Mouse (Mus musculus) midbrain, postnatal 0 days (tissue): ENCODE data around the gene Tlk2. TPM values are rescaled to one million over a fixed set of nuclear protein-coding genes. Genes with fewer than 3 reads are reported as not detected.

Experiments
- ATAC-seq: fragments of 200-750 bp; cut with Nextera tagmentation; 2 replicates; pipeline ENCODE4 v1.8.0; 2017; ENCODE audit warnings: moderate number of reproducible peaks, mild to moderate bottlenecking, moderate TSS enrichment, moderate library complexity; ENCODE audit not compliant: low FRiP score
- DNase-seq: peaks from one replicate; pipeline ENCODE4 v3.0.0-alpha.2; 2015; ENCODE audit warnings: low spot score
- H3K27ac ChIP-seq: fragments of 300-500 bp; sonication (generic); 2 replicates; pipeline ENCODE4 v1.5.1; 2014; ENCODE audit warnings: low read depth, mild to moderate bottlenecking, low read length, mixed read lengths
- H3K27me3 ChIP-seq: fragments of 300-500 bp; sonication (generic); 2 replicates; pipeline ENCODE4 v1.6.1; 2014; ENCODE audit warnings: low read length, control low read depth, mixed read lengths; ENCODE audit not compliant: insufficient read depth
- H3K36me3 ChIP-seq: fragments of 300-500 bp; sonication (generic); 2 replicates; pipeline ENCODE4 v1.6.1; 2014; ENCODE audit warnings: low read length, control low read depth, mixed read lengths; ENCODE audit not compliant: insufficient read depth
- H3K4me1 ChIP-seq: fragments of 300-500 bp; sonication (generic); 2 replicates; pipeline ENCODE4 v1.6.1; 2014; ENCODE audit warnings: mild to moderate bottlenecking, control low read depth, antibody characterized with exemption, low read length, mixed read lengths; ENCODE audit not compliant: insufficient read depth
- H3K4me2 ChIP-seq: fragments of 300-500 bp; sonication (generic); 2 replicates; pipeline ENCODE4 v1.6.1; 2014; ENCODE audit warnings: low read depth, mild to moderate bottlenecking, low read length, mixed read lengths; ENCODE audit not compliant: poor library complexity, severe bottlenecking
- H3K4me3 ChIP-seq: fragments of 300-500 bp; sonication (generic); 2 replicates; pipeline ENCODE4 v1.5.1; 2014; ENCODE audit warnings: low read depth, mild to moderate bottlenecking, low read length, moderate library complexity
- H3K9ac ChIP-seq: fragments of 300-500 bp; sonication (generic); replicated peaks from 2 replicates; pipeline ENCODE4 v1.6.1; 2014; ENCODE audit warnings: mild to moderate bottlenecking, low read length, moderate library complexity, mixed read lengths; ENCODE audit not compliant: poor library complexity, severe bottlenecking
- H3K9me3 ChIP-seq: fragments of 300-500 bp; sonication (generic); 2 replicates; pipeline ENCODE4 v1.6.1; 2016; ENCODE audit warnings: low read length, control low read depth
- CTCF ChIP-seq: IDR thresholded peaks from 2 replicates; pipeline ENCODE4 v1.5.1; 2016; ENCODE audit warnings: antibody characterized with exemption, mild to moderate bottlenecking
- WGBS: fragments of 180-500 bp; shearing (Covaris S2); extraction: QIAGEN DNeasy Blood & Tissue Kit; methylation state at CpG from one replicate; pipeline ENCODE4 v1.1.7; 2014; 5-methylcytosine and 5-hydroxymethylcytosine counted together
- polyA plus RNA-seq: library from polyadenylated mRNA; unstranded; fragments of >200 nt; fragmentation: Nextera tagmentation; extraction: Ambion mirVana; gene quantifications from 2 replicates; pipeline ENCODE4 v1.2.1, GENCODE M21; 2015
- total RNA-seq: library from RNA; depleted of rRNA; stranded (reverse); fragments of >200 nt; gene quantifications from 2 replicates; pipeline ENCODE4 v1.2.3, GENCODE M21; 2014

Gene Tlk2
- total and polyA plus RNA-seq, 2 experiments from 2014 or later, result 15.3 to 66.5 TPM

- Histone ChIP-seq H3K27ac (no peak overlapping the region), H3K4me1 (no peaks in the 10 kb centered on the region), H3K27me3 (no peaks in the 10 kb centered on the region), H3K9ac (no peak overlapping the region), H3K9me3 (no peaks in the 10 kb centered on the region), H3K36me3 (peaks cover 10% of the 10 kb centered on the region; the same call in 1 of the 2 replicates), H3K4me2 (no peak overlapping the region), H3K4me3 (no peak overlapping the region)
- DNase-seq, result no peak
- no peak for TF ChIP-seq CTCF
- ATAC-seq, result no peak
- WGBS, result 94% methylated on average over 3 of the region's 3 CpGs
Measured at GRCm38 (mm10) chr11:105144084-105144483, 34.5 kb upstream of the Tlk2 start.

- H3K4me2 ChIP-seq, result no peak overlapping the region
- WGBS, result 84% methylated on average over 11 of the region's 11 CpGs
- no peaks in the 10 kb centered on the region for H3K4me1 ChIP-seq
- no peak overlapping the region for H3K4me3 ChIP-seq
- H3K36me3 ChIP-seq, result peaks cover 4% of the 10 kb centered on the region; the same call in 1 of the 2 replicates
- no peak for TF ChIP-seq CTCF
- ATAC-seq (no peak), DNase-seq (no peak)
- no peak overlapping the region for H3K27ac ChIP-seq
- no peaks in the 10 kb centered on the region for H3K27me3 ChIP-seq
- no peak overlapping the region for H3K9ac ChIP-seq
- no peaks in the 10 kb centered on the region for H3K9me3 ChIP-seq
Measured at GRCm38 (mm10) chr11:105144508-105145210, 33.9 kb upstream of the Tlk2 start.

GRCm38 (mm10) chr11:105145211-105145610 lies 33.4 kb upstream of the Tlk2 start:
- ATAC-seq (no peak), DNase-seq (no peak)

GRCm38 (mm10) chr11:105146593-105146992 lies 32.0 kb upstream of the Tlk2 start, which contains the start of gene Gm10842:
Gene Gm10842, plus strand, starts transcription at chr11:105146893.
- Histone ChIP-seq H3K9ac (no peak within 1 kb of the TSS), H3K27me3 (no peaks in the 10 kb centered on the region), H3K9me3 (no peaks in the 10 kb centered on the region), H3K4me1 (no peaks in the 10 kb centered on the region), H3K27ac (no peak within 1 kb of the TSS), H3K4me3 (no peak within 1 kb of the TSS), H3K4me2 (no peak within 1 kb of the TSS), H3K36me3 (no peaks in the 10 kb centered on the region)
- no peak for TF ChIP-seq CTCF
- ATAC-seq (no peak), DNase-seq (no peak)
- WGBS, result 62% methylated on average over 3 of the region's 3 CpGs

More at GRCm38 (mm10) chr11:105145211-105145610, 33.4 kb upstream of the Tlk2 start:
- Histone ChIP-seq H3K4me2 (no peak overlapping the region), H3K36me3 (0 out of 2 replicates have a peak, but pooled peaks cover under 1% of the 10 kb centered on the region), H3K9me3 (no peaks in the 10 kb centered on the region), H3K9ac (no peak overlapping the region), H3K4me1 (no peaks in the 10 kb centered on the region), H3K27ac (no peak overlapping the region), H3K4me3 (no peak overlapping the region), H3K27me3 (no peaks in the 10 kb centered on the region)
- WGBS, result 89% methylated on average over 10 of the region's 10 CpGs
- no peak for TF ChIP-seq CTCF

DNA sequence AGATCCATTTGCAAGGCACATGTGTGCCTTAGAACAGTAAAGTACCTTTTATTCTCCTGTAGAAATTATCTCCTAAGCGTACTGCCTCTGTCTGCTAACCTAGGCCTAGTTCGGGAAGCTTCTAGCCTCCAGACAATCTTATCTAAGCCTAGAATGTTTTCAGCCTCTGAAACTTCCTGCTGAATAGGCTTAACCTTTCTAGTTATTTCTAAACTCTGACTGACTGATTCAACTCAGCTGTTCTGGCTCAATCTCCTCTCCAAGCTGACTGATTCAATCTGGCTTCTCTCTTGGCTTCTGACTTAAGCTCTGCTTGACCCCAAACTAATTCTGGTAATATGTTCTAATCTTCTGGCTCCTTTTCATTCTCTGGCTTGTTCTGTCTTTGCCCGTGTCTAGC lies 29.3 kb upstream of the Tlk2 start:
- H3K4me3 ChIP-seq, result no peak overlapping the region
- no peak for DNase-seq
- H3K4me1 ChIP-seq, result no peaks in the 10 kb centered on the region; the same call in 1 of the 2 replicates
- no peaks in the 10 kb centered on the region for H3K9me3 ChIP-seq
- ATAC-seq, result no peak
- 81% methylated on average over 3 of the region's 3 CpGs for WGBS
- no peaks in the 10 kb centered on the region for H3K27me3 ChIP-seq
- H3K36me3 ChIP-seq, result no peaks in the 10 kb centered on the region
- H3K4me2 ChIP-seq, result no peak overlapping the region
- no peak overlapping the region for H3K9ac ChIP-seq
- H3K27ac ChIP-seq, result no peak overlapping the region
- no peak for TF ChIP-seq CTCF

GRCm38 (mm10) chr11:105149766-105150165 lies 28.8 kb upstream of the Tlk2 start:
- ATAC-seq, result no peak
- Histone ChIP-seq H3K4me3 (no peak overlapping the region), H3K27ac (no peak overlapping the region), H3K9me3 (no peaks in the 10 kb centered on the region), H3K27me3 (no peaks in the 10 kb centered on the region), H3K4me2 (no peak overlapping the region), H3K36me3 (no peaks in the 10 kb centered on the region), H3K4me1 (no peaks in the 10 kb centered on the region; the same call in 1 of the 2 replicates), H3K9ac (no peak overlapping the region)
- no peak for TF ChIP-seq CTCF
- no peak for DNase-seq
- WGBS, result 100% methylated on average over 1 of the region's 1 CpGs
